Mouse (Mus musculus) adrenal gland, adult (tissue): ENCODE data around the gene Shank2.

Experiments used
- DNase-seq, 2 experiments: peaks; one replicate each; pipeline ENCODE4 v3.0.0; 2022 to 2023; ENCODE audit warnings: low spot score in 1 of 2; ENCODE audit not compliant: inconsistent age in 2 of 2

The Shank2 gene

GRCm38 (mm10) chr7:144102222-144102980, 100.7 kb downstream of the Shank2 start:
- DNase-seq, result no peak

GRCm38 (mm10) chr7:144105952-144106351, 104.2 kb downstream of the Shank2 start:
- no peak for DNase-seq

- DNase-seq, result no peak
Observed at GRCm38 (mm10) chr7:144106352-144107011, 104.8 kb downstream of the Shank2 start.

DNA sequence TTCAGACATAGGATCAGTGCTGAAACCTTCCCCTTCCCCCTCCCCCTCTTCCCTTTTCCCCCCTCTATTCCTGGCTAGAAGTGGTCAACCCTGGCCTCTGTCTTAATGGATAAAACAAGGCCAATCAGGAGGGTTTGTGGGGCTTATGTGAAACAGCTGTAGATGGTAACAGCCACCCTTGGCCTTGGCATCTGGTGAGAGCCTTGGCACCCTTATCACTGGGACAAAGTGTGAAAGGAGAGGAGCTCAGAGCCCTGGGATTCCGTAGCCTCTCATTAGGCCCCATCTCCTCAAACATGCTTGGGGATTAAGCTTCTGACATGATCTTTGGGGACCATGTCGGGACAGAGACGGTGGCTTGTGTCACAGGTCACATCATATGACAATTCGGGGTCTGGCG, 106.4 kb downstream of the Shank2 start:
- peak in 1 of 2 experiments; percentile 46 for DNase-seq

- DNase-seq, result no peak
Observed at GRCm38 (mm10) chr7:144111026-144111604, 109.4 kb downstream of the Shank2 start.

- DNase-seq, result no peak
Observed at GRCm38 (mm10) chr7:144111981-144112380, 110.3 kb downstream of the Shank2 start.

DNA sequence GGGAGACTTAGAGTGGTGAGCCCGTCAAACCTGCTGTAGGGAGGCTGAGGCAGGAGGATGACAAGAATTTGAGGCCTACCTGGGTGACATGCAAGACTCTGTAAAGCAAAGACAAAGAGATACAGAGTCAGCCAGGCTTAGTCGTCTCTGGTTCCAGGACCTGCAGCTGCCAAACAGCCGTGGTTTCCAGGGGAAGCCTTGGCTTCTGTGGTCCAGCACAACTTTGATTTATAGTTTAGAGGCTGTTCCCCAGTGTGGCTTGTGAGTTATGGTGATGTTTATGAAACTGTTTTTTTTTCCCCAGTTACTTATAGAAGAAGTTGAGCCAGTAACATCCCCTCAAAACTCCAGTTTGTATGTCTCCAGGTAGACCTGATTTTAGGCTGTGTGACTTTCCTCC, 112.5 kb downstream of the Shank2 start:
- no peak for DNase-seq

DNA sequence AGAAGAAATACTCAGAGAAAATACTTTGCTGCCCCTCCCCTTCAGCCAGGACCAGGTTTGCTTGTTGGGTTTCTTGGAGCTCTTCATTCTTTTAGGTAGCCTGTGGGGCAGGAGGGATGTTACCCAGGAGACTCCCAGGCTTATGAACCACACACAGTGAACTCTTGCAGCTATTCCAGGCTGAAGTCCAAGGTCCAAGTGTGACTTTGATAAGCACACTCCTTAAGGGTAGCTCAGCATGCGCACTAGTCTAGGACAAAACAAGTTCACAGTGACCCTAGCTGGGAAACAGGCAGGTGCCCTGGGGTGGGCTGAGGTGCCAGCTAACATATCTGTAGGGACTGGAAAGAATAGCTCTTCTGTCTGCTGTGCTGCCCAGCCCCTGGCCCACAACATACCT, 117.8 kb downstream of the Shank2 start:
- no peak for DNase-seq

DNA sequence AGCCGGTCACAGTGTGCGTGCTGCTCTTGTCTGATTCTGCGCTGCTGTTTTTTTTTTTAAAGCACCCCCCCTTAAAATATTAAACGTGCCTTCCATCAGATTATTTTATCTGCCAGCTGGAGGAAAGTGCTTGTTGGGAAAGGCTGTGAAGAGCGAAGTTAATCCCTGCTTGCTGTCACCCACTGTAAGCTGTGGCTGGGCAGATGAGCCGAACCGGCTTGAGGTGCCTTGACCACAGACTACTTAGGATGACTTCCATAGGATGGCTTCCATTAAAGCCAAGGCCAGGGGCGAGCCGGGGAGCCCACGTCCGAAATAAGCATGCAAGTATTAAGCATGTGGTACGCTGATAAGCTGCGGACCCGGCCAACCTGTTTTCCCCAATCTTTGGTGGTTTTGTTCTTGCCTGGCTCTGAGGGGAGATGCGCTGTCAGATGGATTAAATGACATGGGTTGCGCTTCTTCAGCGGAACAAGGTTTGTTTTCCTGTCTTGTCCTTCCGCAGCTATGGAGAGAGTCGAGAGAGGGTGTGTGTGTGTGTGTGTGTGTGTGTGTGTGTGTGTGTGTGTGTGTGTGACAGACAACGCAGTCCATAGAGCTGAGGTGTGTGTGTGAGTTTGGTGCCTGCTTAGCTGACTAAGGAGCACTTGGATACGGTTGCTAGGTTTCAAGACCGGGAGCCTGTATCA, 131.1 kb downstream of the Shank2 start:
- DNase-seq, result no peak

DNA sequence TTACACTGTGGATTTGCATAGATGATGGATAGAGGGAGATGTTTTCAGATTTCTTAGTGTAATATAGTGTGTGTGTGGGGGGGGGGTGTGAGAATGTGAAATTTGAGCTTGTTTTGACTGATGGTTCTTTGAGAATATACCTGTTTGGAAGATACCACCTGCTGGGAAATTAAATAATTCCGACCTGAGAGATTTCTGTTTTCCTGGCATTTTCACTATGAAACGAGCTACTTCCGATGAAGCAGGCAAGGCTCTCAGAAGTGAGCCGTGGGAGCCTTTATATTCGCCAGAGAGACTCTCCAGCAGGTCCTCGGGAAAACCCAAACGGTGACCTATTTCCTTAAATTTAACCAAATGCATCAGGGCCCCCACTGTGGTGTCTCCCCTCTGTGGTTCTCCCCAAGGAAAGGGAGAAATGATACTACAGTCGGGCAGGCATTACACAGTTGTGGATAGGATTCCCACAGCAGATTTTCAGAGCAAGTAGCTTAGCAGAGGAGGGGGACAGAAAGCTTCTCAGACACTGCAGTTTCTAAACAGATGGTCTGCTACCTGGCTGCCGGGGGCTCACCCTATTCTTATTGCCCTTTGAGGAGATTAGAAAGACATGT, 131.8 kb downstream of the Shank2 start:
- no peak for DNase-seq

- no peak for DNase-seq
Observed at GRCm38 (mm10) chr7:144134699-144135098, 133.0 kb downstream of the Shank2 start.

- DNase-seq, result peak in 1 of 2 experiments; percentile 51
Observed at GRCm38 (mm10) chr7:144137827-144138226, 136.1 kb downstream of the Shank2 start.

DNA sequence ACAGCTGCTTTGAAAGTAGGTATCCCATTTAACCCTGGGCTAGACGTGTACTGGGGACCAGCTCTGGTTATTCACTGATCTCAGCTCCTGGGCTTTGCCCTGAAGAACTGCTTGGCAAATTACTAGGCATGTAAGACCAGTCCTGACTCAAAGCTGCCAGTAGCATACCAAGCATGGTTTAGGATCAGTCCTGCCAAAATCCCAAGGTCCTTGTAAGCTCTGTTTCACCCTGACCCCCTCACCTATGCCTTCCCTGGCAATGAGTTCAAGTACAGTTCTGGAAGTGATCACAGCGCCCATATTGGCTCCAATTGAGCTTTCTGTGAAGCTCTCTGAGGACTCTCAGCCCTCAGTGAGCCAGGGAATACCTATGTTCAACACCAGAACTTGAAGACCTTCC, 136.7 kb downstream of the Shank2 start:
- DNase-seq, result peak; percentile 22 to 75

DNA sequence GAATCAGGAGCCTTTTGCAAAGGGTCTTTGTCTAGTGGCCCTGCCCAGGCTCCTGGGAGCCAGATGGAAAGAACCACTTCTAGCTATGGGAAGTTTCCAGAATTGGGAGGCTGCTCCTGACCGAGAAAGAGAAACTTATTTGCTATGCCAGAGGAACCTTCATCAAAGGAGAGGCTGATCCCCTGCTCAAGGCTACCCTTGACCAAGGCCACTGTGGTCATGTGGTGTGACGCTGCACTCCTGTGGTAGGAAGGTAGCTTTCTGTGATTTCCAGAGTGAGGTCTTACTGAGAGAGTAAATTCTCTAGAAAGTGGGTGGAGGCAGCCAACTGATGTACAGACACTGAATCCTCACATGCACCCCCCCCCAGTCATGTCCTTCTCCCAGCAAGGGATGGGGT, 138.0 kb downstream of the Shank2 start:
- peak; percentile 80 to 84 for DNase-seq

DNA sequence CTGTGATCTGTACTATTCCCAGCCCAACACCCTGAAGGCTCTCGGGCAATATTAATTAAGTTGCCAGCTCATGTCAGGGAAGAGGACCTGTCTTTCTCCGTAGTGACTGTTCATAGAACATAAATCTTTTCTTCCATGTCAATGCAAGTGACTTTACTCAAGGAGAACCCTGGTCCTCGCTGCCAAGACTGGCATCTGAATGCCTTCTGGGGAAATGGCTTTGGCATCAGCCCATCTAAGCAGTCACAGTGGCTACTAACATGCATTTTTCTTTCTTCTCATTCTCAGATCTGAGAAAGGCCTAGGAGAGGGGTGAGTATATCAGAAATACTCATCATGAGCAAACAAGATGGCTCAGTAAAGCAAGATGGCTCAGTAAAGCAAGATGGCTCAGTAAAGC, 138.7 kb downstream of the Shank2 start:
- DNase-seq, result peak; percentile 52 to 87

DNA sequence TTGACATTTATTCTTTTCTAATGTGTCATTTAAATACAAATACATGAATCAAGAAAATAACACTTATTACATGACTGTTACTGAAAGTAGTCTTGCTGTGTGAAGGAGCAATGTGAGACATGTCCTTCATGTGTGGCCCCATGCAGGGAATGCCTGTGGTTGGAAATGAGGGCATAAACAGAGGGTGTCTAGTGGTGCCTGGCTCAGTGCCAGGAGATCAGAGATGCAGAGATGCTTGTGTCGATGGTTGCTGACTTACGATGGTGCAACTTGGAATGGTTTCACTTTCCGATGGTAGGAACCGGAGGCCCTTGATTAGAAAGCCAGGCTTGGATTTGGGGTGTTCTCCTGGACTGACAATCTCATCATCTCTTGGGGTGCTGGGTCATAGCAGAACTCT, 140.3 kb downstream of the Shank2 start:
- DNase-seq, result no peak

- DNase-seq, result no peak
Observed at GRCm38 (mm10) chr7:144143941-144144340, 142.2 kb downstream of the Shank2 start.

- DNase-seq, result no peak
Observed at GRCm38 (mm10) chr7:144148111-144148510, 146.4 kb downstream of the Shank2 start.

GRCm38 (mm10) chr7:144153124-144153523, 151.4 kb downstream of the Shank2 start:
- DNase-seq, result no peak

GRCm38 (mm10) chr7:144153682-144154081, 152.0 kb downstream of the Shank2 start:
- no peak for DNase-seq

DNA sequence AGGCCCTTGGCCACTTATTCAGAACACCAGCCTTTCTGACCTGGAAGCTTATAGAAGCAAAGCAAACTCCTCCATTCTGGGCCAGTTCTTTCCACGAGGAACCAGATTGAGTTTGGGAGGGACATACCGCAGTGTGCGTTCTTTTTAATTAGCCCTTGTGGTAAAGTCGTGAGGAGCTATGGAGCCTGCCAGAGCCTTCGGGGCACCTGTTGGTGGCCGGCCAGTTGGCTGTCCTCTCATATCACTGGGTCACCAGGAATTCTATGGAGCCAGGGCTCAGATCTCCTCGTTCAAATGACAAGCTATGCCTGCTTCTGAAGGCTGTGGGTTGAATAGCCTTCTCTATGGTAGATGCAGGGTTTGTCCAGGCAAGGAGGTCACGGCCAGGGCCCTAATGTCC, 156.2 kb downstream of the Shank2 start:
- DNase-seq, result no peak
